Mouse (Mus musculus): ENCODE data around the gene Ttc3. TPM values are rescaled to one million over a fixed set of nuclear protein-coding genes. Genes with fewer than 3 reads are reported as not detected.

The Ttc3 gene
- total RNA-seq (2014; rRNA removed) (1,061 and 1,263 TPM in 2 replicates), polyA plus RNA-seq (2015; fragmentation: Nextera tagmentation; extraction: Ambion mirVana) (799 and 1,014 TPM in 2 replicates)

- TF ChIP-seq CTCF (IDR thresholded peaks at IDR 0.05; ENCODE audit: low read depth): no peak
- H3K4me2 ChIP-seq (ENCODE audit: low read depth): peak within 1 kb of the TSS; percentile 72
- H3K27me3 ChIP-seq (ENCODE audit: insufficient read depth, low read length): no peaks in the 10 kb centered on the region
- no peaks in the 10 kb centered on the region for H3K9me3 ChIP-seq (ENCODE audit: low read length)
- H3K36me3 ChIP-seq (ENCODE audit: insufficient read depth): no peaks in the 10 kb centered on the region
- H3K9ac ChIP-seq: peak within 1 kb of the TSS; percentile 100
- H3K4me3 ChIP-seq (ENCODE audit: low read depth, low read length): peak within 1 kb of the TSS; percentile 99
- peak; percentile 99 for DNase-seq
- peak within 1 kb of the TSS; percentile 100 for H3K27ac ChIP-seq (ENCODE audit: low read depth, low read length)
- peaks cover 20% of the 10 kb centered on the region; the same call in 1 of the 2 replicates for H3K4me1 ChIP-seq (ENCODE audit: insufficient read depth)
- ATAC-seq: peak; percentile 74
- WGBS: under 1% methylated on average over 79 of the region's 79 CpGs
Observed at GRCm38 (mm10) chr16:94370173-94370914, at the start of gene Ttc3. TSS of gene Ttc3 (plus strand) at chr16:94370618.

- 84% methylated on average over 5 of the region's 5 CpGs for WGBS
Observed at GRCm38 (mm10) chr16:94323681-94324080, 46.7 kb upstream of the Ttc3 start.

GRCm38 (mm10) chr16:94326008-94326407 is 44.4 kb upstream of the Ttc3 start:
- no peak overlapping the region for H3K27ac ChIP-seq (ENCODE audit: low read depth, low read length)
- H3K9me3 ChIP-seq (ENCODE audit: low read length): no peaks in the 10 kb centered on the region
- ATAC-seq: no peak
- 91% methylated on average over 3 of the region's 3 CpGs for WGBS
- H3K36me3 ChIP-seq (ENCODE audit: insufficient read depth): no peaks in the 10 kb centered on the region
- H3K4me3 ChIP-seq (ENCODE audit: low read depth, low read length): no peak overlapping the region
- DNase-seq: no peak
- H3K9ac ChIP-seq: no peak overlapping the region
- peaks cover 9% of the 10 kb centered on the region; the same call in 1 of the 2 replicates for H3K4me1 ChIP-seq (ENCODE audit: insufficient read depth)
- no peak overlapping the region for H3K4me2 ChIP-seq (ENCODE audit: low read depth)
- peaks cover 23% of the 10 kb centered on the region for H3K27me3 ChIP-seq (ENCODE audit: insufficient read depth, low read length)
- TF ChIP-seq CTCF (IDR thresholded peaks at IDR 0.05; ENCODE audit: low read depth): no peak

More at GRCm38 (mm10) chr16:94323681-94324080, 46.7 kb upstream of the Ttc3 start:
- TF ChIP-seq CTCF (IDR thresholded peaks at IDR 0.05; ENCODE audit: low read depth): no peak
- ATAC-seq (no peak), DNase-seq (no peak)
- Histone ChIP-seq H3K9ac (no peak overlapping the region), H3K27me3 (ENCODE audit: insufficient read depth, low read length) (peaks cover 18% of the 10 kb centered on the region), H3K4me1 (ENCODE audit: insufficient read depth) (peaks cover 9% of the 10 kb centered on the region; the same call in 1 of the 2 replicates), H3K4me3 (ENCODE audit: low read depth, low read length) (no peak overlapping the region), H3K4me2 (ENCODE audit: low read depth) (no peak overlapping the region), H3K27ac (ENCODE audit: low read depth, low read length) (no peak overlapping the region), H3K36me3 (ENCODE audit: insufficient read depth) (no peaks in the 10 kb centered on the region), H3K9me3 (ENCODE audit: low read length) (no peaks in the 10 kb centered on the region)

- DNase-seq (no peak), ATAC-seq (no peak)
- Histone ChIP-seq H3K4me1 (ENCODE audit: insufficient read depth) (peaks cover 9% of the 10 kb centered on the region; the same call in 1 of the 2 replicates), H3K36me3 (ENCODE audit: insufficient read depth) (no peaks in the 10 kb centered on the region), H3K9me3 (ENCODE audit: low read length) (no peaks in the 10 kb centered on the region), H3K27ac (ENCODE audit: low read depth, low read length) (no peak within 1 kb of the TSS), H3K27me3 (ENCODE audit: insufficient read depth, low read length) (peaks cover 23% of the 10 kb centered on the region), H3K4me3 (ENCODE audit: low read depth, low read length) (peak within 1 kb of the TSS; percentile 29), H3K9ac (no peak within 1 kb of the TSS), H3K4me2 (ENCODE audit: low read depth) (peak within 1 kb of the TSS; percentile 50)
- 2% methylated on average over 63 of the region's 63 CpGs for WGBS
- TF ChIP-seq CTCF (IDR thresholded peaks at IDR 0.05; ENCODE audit: low read depth): no peak
Observed at GRCm38 (mm10) chr16:94327781-94328711, 42.4 kb upstream of the Ttc3 start, which contains the start of gene Ripply3. TSS of gene Ripply3 (plus strand) at chr16:94328420.

- 14% methylated on average over 25 of the region's 25 CpGs for WGBS
- H3K4me3 ChIP-seq (ENCODE audit: low read depth, low read length): peak overlapping the region; percentile 29
- H3K4me1 ChIP-seq (ENCODE audit: insufficient read depth): peaks cover 9% of the 10 kb centered on the region; the same call in 1 of the 2 replicates
- no peak for ATAC-seq
- no peaks in the 10 kb centered on the region for H3K36me3 ChIP-seq (ENCODE audit: insufficient read depth)
- H3K9me3 ChIP-seq (ENCODE audit: low read length): no peaks in the 10 kb centered on the region
- H3K9ac ChIP-seq: no peak overlapping the region
- no peak overlapping the region for H3K27ac ChIP-seq (ENCODE audit: low read depth, low read length)
- TF ChIP-seq CTCF (IDR thresholded peaks at IDR 0.05; ENCODE audit: low read depth): no peak
- peaks cover 23% of the 10 kb centered on the region for H3K27me3 ChIP-seq (ENCODE audit: insufficient read depth, low read length)
- peak; percentile 18 for DNase-seq
- H3K4me2 ChIP-seq (ENCODE audit: low read depth): peak overlapping the region; percentile 50
Observed at GRCm38 (mm10) chr16:94328881-94329867, 41.2 kb upstream of the Ttc3 start.

GRCm38 (mm10) chr16:94330429-94330828 is 40.0 kb upstream of the Ttc3 start:
- peaks cover 23% of the 10 kb centered on the region for H3K27me3 ChIP-seq (ENCODE audit: insufficient read depth, low read length)
- H3K4me2 ChIP-seq (ENCODE audit: low read depth): no peak overlapping the region
- ATAC-seq: no peak
- no peak overlapping the region for H3K9ac ChIP-seq
- H3K4me3 ChIP-seq (ENCODE audit: low read depth, low read length): no peak overlapping the region
- H3K9me3 ChIP-seq (ENCODE audit: low read length): no peaks in the 10 kb centered on the region
- no peaks in the 10 kb centered on the region for H3K36me3 ChIP-seq (ENCODE audit: insufficient read depth)
- H3K27ac ChIP-seq (ENCODE audit: low read depth, low read length): no peak overlapping the region
- no peak for TF ChIP-seq CTCF (IDR thresholded peaks at IDR 0.05; ENCODE audit: low read depth)
- no peak for DNase-seq
- WGBS: 46% methylated on average over 5 of the region's 5 CpGs
- peaks cover 9% of the 10 kb centered on the region; the same call in 1 of the 2 replicates for H3K4me1 ChIP-seq (ENCODE audit: insufficient read depth)
